In the genomic region with DNA sequence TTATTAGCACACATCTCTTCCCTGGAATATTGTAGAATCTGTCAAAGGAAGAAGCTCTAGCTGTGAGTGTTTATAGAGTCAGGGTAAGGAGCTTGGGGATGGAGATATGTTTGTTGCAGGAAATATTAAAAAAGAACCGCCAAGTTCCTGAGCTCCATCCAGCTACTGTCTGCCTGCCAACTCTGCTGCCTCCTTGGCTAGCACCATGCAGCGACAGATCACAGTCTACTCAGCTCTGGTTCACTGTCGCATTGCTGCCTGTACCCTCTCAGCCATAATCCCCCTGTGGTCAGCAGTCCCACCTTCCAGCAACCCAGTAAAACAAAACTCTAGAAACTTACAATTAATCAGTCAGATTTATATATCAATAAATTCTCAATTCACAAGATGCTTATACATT, we compare ENCODE assay signal across 23 mouse cellular contexts. TPM values are rescaled to one million over a fixed set of nuclear protein-coding genes. Genes with fewer than 3 reads are reported as not detected.
A peak's percentile ranks its signal among the peaks of the same experiment; 100 is the strongest.
DNase-seq lines count a peak whose midpoint lies in the region; ATAC-seq and TF ChIP-seq lines count a peak whose summit lies in the region.
"Had no signal": no experiment of that assay in that cellular context is flagged by ENCODE, and none has a peak within 500 bp of the region (broad histone marks: within the 10 kb centered on the region; RNA-seq: fewer than 3 reads in every experiment).

No protein-coding gene starts in this region.

- ATAC-seq in liver, embryonic 12.5 days = no peak
- no peak for ATAC-seq in intestine, postnatal 0 days
- ATAC-seq: forebrain, embryonic 13.5 days; intestine, embryonic 15.5 days had no signal

- no peak for TF ChIP-seq POLR2A in cerebellum, adult 2 months (IDR thresholded peaks at IDR 0.05; ENCODE audit: borderline replicate concordance, insufficient read depth, low read length)
- TF ChIP-seq POLR2A in liver, adult 2 months (IDR thresholded peaks at IDR 0.05; ENCODE audit: extremely low read depth, insufficient read depth, low read length) = no peak

- H3K27ac ChIP-seq in cerebellum, adult 2 months (ENCODE audit: insufficient read depth, low read length) = no peak overlapping the region
- no peak overlapping the region for H3K27ac ChIP-seq in liver, adult 2 months (replicated peaks; ENCODE audit: insufficient read depth, low read depth, low read length)
- H3K27ac ChIP-seq in liver, embryonic 12.5 days = no peak overlapping the region
- H3K27ac ChIP-seq in intestine, postnatal 0 days (ENCODE audit: low read depth, low read length) = no peak overlapping the region
- H3K27ac ChIP-seq: embryonic facial prominence, embryonic 13.5 days; forebrain, embryonic 13.5 days; gastrocnemius, adult 2 months; hindbrain, embryonic 10.5 days; hindbrain, embryonic 14.5 days; intestine, embryonic 15.5 days had no signal

- no peaks in the 10 kb centered on the region for H3K36me3 ChIP-seq in liver, adult 2 months (ENCODE audit: control insufficient read depth, insufficient read depth, low read length)
- H3K36me3 ChIP-seq in liver, embryonic 12.5 days = no peaks in the 10 kb centered on the region
- H3K36me3 ChIP-seq in intestine, postnatal 0 days (ENCODE audit: control insufficient read depth, insufficient read depth) = no peaks in the 10 kb centered on the region
- H3K36me3 ChIP-seq: embryonic facial prominence, embryonic 13.5 days; heart, embryonic 12.5 days; hindbrain, embryonic 10.5 days; intestine, embryonic 15.5 days had no signal

- no peaks in the 10 kb centered on the region for H3K79me2 ChIP-seq in liver, adult 2 months (ENCODE audit: control insufficient read depth, insufficient read depth, low read length)

- no peaks in the 10 kb centered on the region for H3K4me1 ChIP-seq in cerebellum, adult 2 months (ENCODE audit: control insufficient read depth, insufficient read depth, low read length)
- H3K4me1 ChIP-seq in liver, adult 2 months (ENCODE audit: control insufficient read depth, insufficient read depth, low read length) = no peaks in the 10 kb centered on the region
- H3K4me1 ChIP-seq in liver, embryonic 12.5 days = no peaks in the 10 kb centered on the region
- H3K4me1 ChIP-seq in intestine, postnatal 0 days (replicated peaks; ENCODE audit: control insufficient read depth, insufficient read depth, low read length) = no peaks in the 10 kb centered on the region
- H3K4me1 ChIP-seq: embryonic facial prominence, embryonic 13.5 days; forebrain, embryonic 13.5 days; heart, embryonic 12.5 days; hindbrain, embryonic 10.5 days; intestine, embryonic 15.5 days had no signal

- no peak overlapping the region for H3K4me2 ChIP-seq in liver, embryonic 12.5 days
- no peak overlapping the region for H3K4me2 ChIP-seq in intestine, postnatal 0 days (replicated peaks; ENCODE audit: low read depth)
- H3K4me2 ChIP-seq: embryonic facial prominence, embryonic 13.5 days; forebrain, embryonic 13.5 days; heart, embryonic 12.5 days; hindbrain, embryonic 14.5 days; intestine, embryonic 15.5 days had no signal

- no peaks in the 10 kb centered on the region for H3K27me3 ChIP-seq in cerebellum, adult 2 months (ENCODE audit: control insufficient read depth, insufficient read depth, low read length)
- H3K27me3 ChIP-seq in liver, adult 2 months (ENCODE audit: control insufficient read depth, insufficient read depth, low read length) = no peaks in the 10 kb centered on the region
- H3K27me3 ChIP-seq in liver, embryonic 12.5 days (replicated peaks) = no peaks in the 10 kb centered on the region
- H3K27me3 ChIP-seq in intestine, postnatal 0 days (replicated peaks; ENCODE audit: control insufficient read depth, insufficient read depth, low read length) = no peaks in the 10 kb centered on the region
- H3K27me3 ChIP-seq: embryonic facial prominence, embryonic 13.5 days; forebrain, embryonic 13.5 days; heart, embryonic 12.5 days; intestine, embryonic 15.5 days had no signal

- peak; percentile 10 to 19 for DNase-seq in cerebellum, adult 2 months
- DNase-seq in cerebellum, adult 18-20 months = no peak
- peak; percentile 6 to 8 for DNase-seq in cerebellum, postnatal 36 days
- no peak for DNase-seq in cerebellum, adult 9-11 months
- DNase-seq in liver, adult 2 months (ENCODE audit: extremely low read depth, low read depth, low spot score) = peak; percentile 23
- DNase-seq: adrenal gland, postnatal 10 days; gastrocnemius, adult 2 months; gastrocnemius, postnatal 25 days had no signal

- H3K9ac ChIP-seq in liver, adult 2 months (ENCODE audit: low read depth, low read length) = no peak overlapping the region
- no peak overlapping the region for H3K9ac ChIP-seq in liver, embryonic 12.5 days
- H3K9ac ChIP-seq in intestine, postnatal 0 days (ENCODE audit: low read depth, low read length) = no peak overlapping the region
- H3K9ac ChIP-seq: embryonic facial prominence, embryonic 13.5 days; forebrain, embryonic 13.5 days; heart, embryonic 12.5 days; hindbrain, embryonic 14.5 days; intestine, embryonic 15.5 days had no signal

- no peaks in the 10 kb centered on the region for H3K9me3 ChIP-seq in liver, embryonic 12.5 days (replicated peaks)
- no peaks in the 10 kb centered on the region for H3K9me3 ChIP-seq in intestine, postnatal 0 days (ENCODE audit: control insufficient read depth)
- H3K9me3 ChIP-seq: embryonic facial prominence, embryonic 13.5 days; forebrain, embryonic 13.5 days; heart, embryonic 12.5 days; hindbrain, embryonic 10.5 days; intestine, embryonic 15.5 days had no signal

- TF ChIP-seq CTCF in cerebellum, adult 2 months (IDR thresholded peaks at IDR 0.05; ENCODE audit: borderline replicate concordance, insufficient read depth, low read depth, low read length) = no peak
- no peak for TF ChIP-seq CTCF in liver, adult 2 months (IDR thresholded peaks at IDR 0.05; ENCODE audit: low read depth, low read length)
- TF ChIP-seq CTCF in intestine, postnatal 0 days (IDR thresholded peaks at IDR 0.05; ENCODE audit: low read depth) = no peak

- no peak overlapping the region for H3K4me3 ChIP-seq in cerebellum, adult 2 months (replicated peaks; ENCODE audit: insufficient read depth, low read depth, low read length)
- no peak overlapping the region for H3K4me3 ChIP-seq in liver, adult 2 months (ENCODE audit: insufficient read depth, low read depth, low read length)
- H3K4me3 ChIP-seq in liver, embryonic 12.5 days = no peak overlapping the region
- H3K4me3 ChIP-seq in intestine, postnatal 0 days (ENCODE audit: low read depth, low read length) = no peak overlapping the region
- H3K4me3 ChIP-seq: embryonic facial prominence, embryonic 13.5 days; forebrain, embryonic 13.5 days; gastrocnemius, adult 2 months; heart, embryonic 12.5 days; hindbrain, embryonic 10.5 days; intestine, embryonic 15.5 days had no signal

- 6% methylated on average over 3 of the region's 3 CpGs for WGBS in cerebellum, adult 2 months
- WGBS in liver, adult 2 months = 83% methylated on average over 3 of the region's 3 CpGs
- WGBS in liver, embryonic 12.5 days (ENCODE audit: insufficient replicate concordance) = 61% methylated on average over 3 of the region's 3 CpGs
- 69% methylated on average over 3 of the region's 3 CpGs for WGBS in intestine, postnatal 0 days

RNA-seq across cellular contexts. Expression of a gene that starts 32.7 kb away (rescaled TPM):
- polyA plus RNA-seq in cerebellum, adult 2 months (2012; rRNA removed) = not detected in 2 replicates
- total RNA-seq in liver, adult 2 months (2014; rRNA removed) = not detected in 2 replicates
- not detected in 2 replicates for polyA plus RNA-seq in liver, adult 2 months (2012; rRNA removed)
- polyA plus RNA-seq in liver, embryonic 12.5 days (2016; fragmentation: Nextera tagmentation; extraction: Ambion mirVana) = not detected in 2 replicates
- polyA plus RNA-seq in intestine, postnatal 0 days (2015; fragmentation: Nextera tagmentation; extraction: Ambion mirVana) = not detected in 2 replicates
- total RNA-seq: adrenal gland, postnatal 10 days; adrenal gland, postnatal 4 days; gastrocnemius, adult 2 months; gastrocnemius, postnatal 25 days; granulocyte monocyte progenitor cell, adult 5-6 weeks; heart, adult 8-10 months; heart, postnatal 25 days; MEL had no signal
- polyA plus RNA-seq: embryonic facial prominence, embryonic 13.5 days; forebrain, embryonic 13.5 days; heart, embryonic 12.5 days; heart, embryonic 16.5 days; hindbrain, embryonic 10.5 days; hindbrain, embryonic 14.5 days; intestine, embryonic 15.5 days had no signal

RNA-seq across cellular contexts. Expression of a gene that starts 41.3 kb away (rescaled TPM):
- polyA plus RNA-seq in cerebellum, adult 2 months (2012; rRNA removed) = not detected in 2 replicates
- not detected in 2 replicates for total RNA-seq in liver, adult 2 months (2014; rRNA removed)
- not detected in 2 replicates for polyA plus RNA-seq in liver, adult 2 months (2012; rRNA removed)
- polyA plus RNA-seq in liver, embryonic 12.5 days (2016; fragmentation: Nextera tagmentation; extraction: Ambion mirVana) = not detected in 2 replicates
- not detected in 2 replicates for polyA plus RNA-seq in intestine, postnatal 0 days (2015; fragmentation: Nextera tagmentation; extraction: Ambion mirVana)
- total RNA-seq: adrenal gland, postnatal 10 days; adrenal gland, postnatal 4 days; gastrocnemius, adult 2 months; gastrocnemius, postnatal 25 days; granulocyte monocyte progenitor cell, adult 5-6 weeks; heart, adult 8-10 months; heart, postnatal 25 days; MEL had no signal
- polyA plus RNA-seq: C2C12; embryonic facial prominence, embryonic 13.5 days; forebrain, embryonic 13.5 days; heart, embryonic 12.5 days; heart, embryonic 16.5 days; hindbrain, embryonic 10.5 days; hindbrain, embryonic 14.5 days; intestine, embryonic 15.5 days had no signal

RNA-seq across cellular contexts. Expression of a gene that starts 49.8 kb away (rescaled TPM):
- polyA plus RNA-seq in cerebellum, adult 2 months (2012; rRNA removed) = not detected in 2 replicates
- total RNA-seq in liver, adult 2 months (2014; rRNA removed) = not detected in 2 replicates
- polyA plus RNA-seq in liver, adult 2 months (2012; rRNA removed) = not detected in 2 replicates
- not detected in 2 replicates for polyA plus RNA-seq in liver, embryonic 12.5 days (2016; fragmentation: Nextera tagmentation; extraction: Ambion mirVana)
- not detected in 2 replicates for polyA plus RNA-seq in intestine, postnatal 0 days (2015; fragmentation: Nextera tagmentation; extraction: Ambion mirVana)
- total RNA-seq: adrenal gland, postnatal 10 days; adrenal gland, postnatal 4 days; gastrocnemius, adult 2 months; gastrocnemius, postnatal 25 days; granulocyte monocyte progenitor cell, adult 5-6 weeks; heart, adult 8-10 months; heart, postnatal 25 days; MEL had no signal
- polyA plus RNA-seq: C2C12; embryonic facial prominence, embryonic 13.5 days; forebrain, embryonic 13.5 days; heart, embryonic 12.5 days; heart, embryonic 16.5 days; hindbrain, embryonic 10.5 days; hindbrain, embryonic 14.5 days; intestine, embryonic 15.5 days had no signal

RNA-seq across cellular contexts. Expression of a gene that starts 58.3 kb away (rescaled TPM):
- not detected in 2 replicates for polyA plus RNA-seq in cerebellum, adult 2 months (2012; rRNA removed)
- total RNA-seq in liver, adult 2 months (2014; rRNA removed) = not detected in 2 replicates
- polyA plus RNA-seq in liver, adult 2 months (2012; rRNA removed) = not detected in 2 replicates
- polyA plus RNA-seq in liver, embryonic 12.5 days (2016; fragmentation: Nextera tagmentation; extraction: Ambion mirVana) = not detected in 2 replicates
- not detected in 2 replicates for polyA plus RNA-seq in intestine, postnatal 0 days (2015; fragmentation: Nextera tagmentation; extraction: Ambion mirVana)
- total RNA-seq: adrenal gland, postnatal 10 days; adrenal gland, postnatal 4 days; gastrocnemius, adult 2 months; gastrocnemius, postnatal 25 days; granulocyte monocyte progenitor cell, adult 5-6 weeks; heart, adult 8-10 months; heart, postnatal 25 days; MEL had no signal
- polyA plus RNA-seq: embryonic facial prominence, embryonic 13.5 days; forebrain, embryonic 13.5 days; heart, embryonic 12.5 days; heart, embryonic 16.5 days; hindbrain, embryonic 10.5 days; hindbrain, embryonic 14.5 days; intestine, embryonic 15.5 days had no signal

Comparison
In these comparisons a context has a peak if more than half of its experiments do, and no peak if none do; other contexts are left out.
1. DNase-seq: peak in cerebellum, adult 2 months (2 of 2), cerebellum, postnatal 36 days (2 of 2) and liver, adult 2 months (single experiment); none in cerebellum, adult 18-20 months (0 of 2) and cerebellum, adult 9-11 months (single experiment).